8 mouse cellular contexts compared by ENCODE assay signal in the genomic region with DNA sequence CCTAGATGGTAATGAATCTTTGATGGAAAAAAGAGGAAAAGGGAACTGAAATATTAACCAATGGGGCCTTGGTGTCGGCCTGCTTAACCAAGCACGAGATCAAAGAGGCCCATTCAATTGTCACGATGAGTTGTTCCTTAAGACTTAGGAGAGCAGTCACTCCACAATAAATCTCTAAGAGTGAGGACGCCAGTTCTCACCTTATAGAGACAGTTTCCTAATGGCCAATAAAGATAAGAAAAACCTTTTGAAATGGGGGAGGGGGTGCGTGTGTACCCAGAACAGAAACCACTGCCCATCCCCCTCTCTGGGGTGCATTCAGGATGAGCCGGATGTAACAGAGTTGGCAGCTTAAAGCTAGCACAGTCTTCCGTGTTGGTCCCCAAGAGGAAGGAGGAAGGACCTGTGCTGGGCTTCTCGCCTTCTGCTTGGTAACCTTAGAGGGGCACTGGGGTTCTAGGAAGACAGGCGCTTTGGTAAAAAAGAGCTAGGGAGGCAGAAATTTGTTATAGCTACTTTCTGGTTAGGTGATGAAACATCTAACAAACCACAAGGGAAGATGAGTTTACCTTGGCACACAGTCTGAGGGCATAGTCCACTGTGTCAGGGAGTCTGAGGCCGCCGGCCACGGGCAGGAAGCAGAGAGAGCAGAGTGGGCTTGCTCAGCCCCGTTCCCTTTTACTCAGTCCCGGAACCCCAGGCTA. TPM values are rescaled to one million over a fixed set of nuclear protein-coding genes. Genes with fewer than 3 reads are reported as not detected.
A peak's percentile ranks its signal among the peaks of the same experiment; 100 is the strongest.
DNase-seq lines count a peak whose midpoint lies in the region; ATAC-seq lines count a peak whose summit lies in the region.

No protein-coding gene starts in this region.

- no peak overlapping the region for H3K4me3 ChIP-seq in kidney, embryonic 14.5 days (ENCODE audit: low read length)

- peaks cover 17% of the 10 kb centered on the region for H3K4me1 ChIP-seq in kidney, embryonic 14.5 days (ENCODE audit: control insufficient read depth, insufficient read depth, low read length)

- H3K4me2 ChIP-seq in kidney, embryonic 14.5 days (replicated peaks; ENCODE audit: low read depth, low read length) = peak overlapping the region; percentile 10; the same call in 1 of the 2 replicates

- peak; percentile 27 for DNase-seq in adrenal gland, postnatal 10 days
- no peak for DNase-seq in adrenal gland, adult 18-20 months (ENCODE audit: low spot score in 2 of 2)
- DNase-seq in CD4-positive, CD25-positive, alpha-beta regulatory T cell, adult 2 months (ENCODE audit: low read depth, low spot score) = peak; percentile 70
- no peak for DNase-seq in testis, postnatal 10 days (ENCODE audit: low spot score)
- no peak for DNase-seq in frontal cortex, postnatal 36 days (ENCODE audit: low spot score in 2 of 2)
- DNase-seq in c-Kit-positive CD71-positive TER-119-positive erythroid progenitor cells, embryonic 14.5 days (ENCODE audit: low spot score) = no peak

- 5% methylated on average over 14 of the region's 14 CpGs for WGBS in kidney, embryonic 14.5 days

- H3K27me3 ChIP-seq in kidney, embryonic 14.5 days (ENCODE audit: control insufficient read depth, insufficient read depth, low read length) = no peaks in the 10 kb centered on the region

- no peak overlapping the region for H3K27ac ChIP-seq in kidney, embryonic 14.5 days (ENCODE audit: low read depth, low read length)

- no peaks in the 10 kb centered on the region for H3K36me3 ChIP-seq in kidney, embryonic 14.5 days (ENCODE audit: control insufficient read depth, insufficient read depth, low read length)

- peak; percentile 59 for ATAC-seq in kidney, embryonic 14.5 days (ENCODE audit: low FRiP score, low TSS enrichment)
- ATAC-seq in megakaryocyte-erythroid progenitor cell, adult 5-6 weeks (replicated peaks; ENCODE audit: low FRiP score, low TSS enrichment, poor library complexity, severe bottlenecking) = 0 out of 2 replicates have a peak, but pooled peaks have one; percentile 22

- no peaks in the 10 kb centered on the region for H3K9me3 ChIP-seq in kidney, embryonic 14.5 days (ENCODE audit: control insufficient read depth, low read length)

- H3K9ac ChIP-seq in kidney, embryonic 14.5 days (ENCODE audit: low read depth, low read length) = no peak overlapping the region

RNA-seq across cellular contexts. Expression of a gene that starts 22.5 kb away (rescaled TPM):
- 1 to 10 TPM; 2.7 to 3.9 TPM for total RNA-seq in adrenal gland, postnatal 10 days (2021)
- under 1 TPM; 0.63 to 0.90 TPM for total RNA-seq in adrenal gland, adult 18-20 months (2021)
- 9.7 and 11.8 TPM in 2 replicates for polyA plus RNA-seq in kidney, embryonic 14.5 days (2014; fragmentation: Nextera tagmentation; extraction: Ambion mirVana)
- 40.6 and 46.9 TPM in 2 replicates for total RNA-seq in megakaryocyte-erythroid progenitor cell, adult 5-6 weeks (2014; fragmentation: Nextera tagmentation)
- 16.5 and 20.6 TPM in 2 replicates for total RNA-seq in megakaryocyte-erythroid progenitor cell, adult 5-6 weeks (2017)

RNA-seq across cellular contexts. Expression of a gene that starts 22.7 kb away (rescaled TPM):
- 10 to 100 TPM; 10.6 to 14.2 TPM for total RNA-seq in adrenal gland, postnatal 10 days (2021)
- 1 to 10 TPM; 5.6 to 6.3 TPM for total RNA-seq in adrenal gland, adult 18-20 months (2021)
- polyA plus RNA-seq in kidney, embryonic 14.5 days (2014; fragmentation: Nextera tagmentation; extraction: Ambion mirVana) = 2.2 and 6.1 TPM in 2 replicates
- total RNA-seq in megakaryocyte-erythroid progenitor cell, adult 5-6 weeks (2014; fragmentation: Nextera tagmentation) = 7.3 and 9.3 TPM in 2 replicates
- total RNA-seq in megakaryocyte-erythroid progenitor cell, adult 5-6 weeks (2017) = 4.1 and 4.7 TPM in 2 replicates

Comparison
In these comparisons a context has a peak if more than half of its experiments do, and no peak if none do; other contexts are left out.
1. DNase-seq: peak in adrenal gland, postnatal 10 days (single experiment) and CD4-positive, CD25-positive, alpha-beta regulatory T cell, adult 2 months (single experiment); none in adrenal gland, adult 18-20 months (0 of 2), testis, postnatal 10 days (single experiment), frontal cortex, postnatal 36 days (0 of 2) and c-Kit-positive CD71-positive TER-119-positive erythroid progenitor cells, embryonic 14.5 days (single experiment).